Mouse (Mus musculus): Measurements from ENCODE around the gene Ppie. TPM values are rescaled to one million over a fixed set of nuclear protein-coding genes. Genes with fewer than 3 reads are reported as not detected.

Gene Ppie
- total and polyA plus RNA-seq, 3 experiments = 97.9 to 100 TPM; not detected in 1

DNA sequence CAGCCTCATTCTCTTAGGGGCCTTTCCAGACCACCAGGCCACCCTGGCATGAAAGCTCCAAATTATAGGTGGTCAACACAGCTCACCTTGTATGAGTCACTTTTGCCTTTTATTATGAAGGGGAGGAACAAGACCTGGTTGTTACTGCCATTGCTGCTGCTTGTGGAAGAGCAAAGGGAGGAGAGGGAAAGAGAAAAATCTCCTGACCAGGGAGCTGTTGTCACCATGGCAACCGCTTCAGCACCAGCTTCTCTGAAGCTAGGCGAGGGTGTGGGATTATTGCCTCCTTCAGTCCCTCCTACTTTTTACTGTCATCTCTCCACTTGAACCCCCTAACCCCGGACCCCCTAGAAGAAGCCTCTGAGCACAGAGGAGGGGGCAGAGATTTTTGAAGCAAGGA lies 45.1 kb upstream of the Ppie start:
- DNase-seq (ENCODE audit: low read depth, low spot score) = no peak
- H3K4me3 ChIP-seq (ENCODE audit: control insufficient read depth in 1 of 2, insufficient read depth in 1 of 2, low read depth in 2 of 2, low read length in 2 of 2) = no peak overlapping the region
- H3K27ac ChIP-seq (ENCODE audit: control insufficient read depth, low read depth, low read length) = no peak overlapping the region
- no peaks in the 10 kb centered on the region for H3K4me1 ChIP-seq (ENCODE audit: control insufficient read depth in 1 of 2, insufficient read depth in 2 of 2, low read length in 2 of 2)
- TF ChIP-seq USF2 (IDR thresholded peaks at IDR 0.05; ENCODE audit: borderline replicate concordance in 1 of 2, insufficient read depth in 1 of 2, low read depth in 1 of 2, low read length in 2 of 2) = no peak
- no peak for TF ChIP-seq POLR2A (IDR thresholded peaks at IDR 0.05; ENCODE audit: control insufficient read depth in 1 of 2, insufficient read depth in 1 of 2, low read depth in 1 of 2, low read length in 2 of 2, poor library complexity in 1 of 2)
- TF ChIP-seq E2F4 (IDR thresholded peaks at IDR 0.05; ENCODE audit: borderline replicate concordance, low read depth, low read length) = no peak
- H3K36me3 ChIP-seq (ENCODE audit: control insufficient read depth in 1 of 2, insufficient read depth in 2 of 2, low read length in 2 of 2) = no peaks in the 10 kb centered on the region
- H3K9me3 ChIP-seq (replicated peaks; ENCODE audit: insufficient read depth, low read length) = no peaks in the 10 kb centered on the region
- H3K79me2 ChIP-seq (ENCODE audit: control insufficient read depth, insufficient read depth, low read length, poor library complexity) = no peaks in the 10 kb centered on the region
- peaks cover 2 to 10% of the 10 kb centered on the region in 2 experiments; a peak in 2 of 4 replicates for H3K27me3 ChIP-seq (ENCODE audit: control insufficient read depth in 1 of 2, insufficient read depth in 2 of 2, low read length in 2 of 2)
- H3K9ac ChIP-seq (ENCODE audit: control insufficient read depth, low read depth, low read length, poor library complexity, severe bottlenecking) = no peak overlapping the region

DNA sequence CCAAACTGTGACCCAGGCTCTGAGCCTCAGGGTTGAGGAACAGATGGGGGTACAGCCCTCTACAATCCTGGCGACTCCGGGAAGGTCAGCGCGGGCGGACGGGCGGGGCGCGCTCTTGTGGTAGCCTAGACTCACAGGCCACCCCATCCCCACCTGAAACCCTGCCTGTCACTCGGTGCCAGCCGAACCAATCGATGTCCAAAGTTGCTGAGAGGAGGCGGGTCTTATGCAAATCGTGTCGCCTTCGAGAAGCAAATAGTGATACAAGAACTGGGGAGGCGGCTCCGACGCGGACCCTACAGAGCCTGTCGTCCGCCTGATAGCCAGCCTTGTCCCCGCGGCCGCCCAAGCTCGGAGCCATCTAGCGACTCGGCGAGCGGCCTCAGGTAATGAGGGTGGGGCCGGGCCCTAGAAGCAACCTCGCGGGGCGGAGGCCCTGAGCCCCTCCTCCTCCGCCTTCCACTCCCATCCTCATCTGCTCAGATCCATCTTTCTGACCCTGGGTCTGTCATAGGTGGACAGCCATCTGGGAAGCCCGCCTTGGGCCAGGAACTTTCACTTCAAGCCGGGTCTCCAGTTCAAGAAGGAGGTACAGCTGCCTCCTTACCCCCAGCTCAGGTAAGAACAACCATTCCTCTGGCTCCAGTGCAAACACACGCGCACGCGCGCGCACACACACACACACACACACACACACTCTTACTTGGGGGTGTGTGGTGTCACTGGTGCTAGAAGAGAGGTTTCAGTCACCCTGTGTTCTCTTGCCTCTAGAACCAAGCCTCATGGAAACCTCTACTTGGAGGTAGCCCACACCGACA lies 43.7 kb upstream of the Ppie start:
- Histone ChIP-seq H3K36me3 (ENCODE audit: control insufficient read depth in 1 of 2, insufficient read depth in 2 of 2, low read length in 2 of 2) (no peaks in the 10 kb centered on the region), H3K4me1 (ENCODE audit: control insufficient read depth in 1 of 2, insufficient read depth in 2 of 2, low read length in 2 of 2) (no peaks in the 10 kb centered on the region), H3K27me3 (ENCODE audit: control insufficient read depth in 1 of 2, insufficient read depth in 2 of 2, low read length in 2 of 2) (peaks cover 2 to 8% of the 10 kb centered on the region in 2 experiments; a peak in 2 of 4 replicates), H3K79me2 (ENCODE audit: control insufficient read depth, insufficient read depth, low read length, poor library complexity) (no peaks in the 10 kb centered on the region), H3K9ac (ENCODE audit: control insufficient read depth, low read depth, low read length, poor library complexity, severe bottlenecking) (no peak overlapping the region), H3K9me3 (replicated peaks; ENCODE audit: insufficient read depth, low read length) (no peaks in the 10 kb centered on the region), H3K27ac (ENCODE audit: control insufficient read depth, low read depth, low read length) (no peak overlapping the region), H3K4me3 (ENCODE audit: control insufficient read depth in 1 of 2, insufficient read depth in 1 of 2, low read depth in 2 of 2, low read length in 2 of 2) (no peak overlapping the region)
- no peak for TF ChIP-seq CHD2 (IDR thresholded peaks at IDR 0.05; ENCODE audit: low read length)
- no peak for TF ChIP-seq KAT2A (conservative IDR thresholded peaks at IDR 0.05; ENCODE audit: low read depth, low read length)
- TF ChIP-seq ZC3H11A (IDR thresholded peaks at IDR 0.05; ENCODE audit: low read depth, low read length) = no peak
- no peak for TF ChIP-seq USF2 (IDR thresholded peaks at IDR 0.05; ENCODE audit: borderline replicate concordance in 1 of 2, insufficient read depth in 1 of 2, low read depth in 1 of 2, low read length in 2 of 2)
- no peak for TF ChIP-seq ZNF384 (IDR thresholded peaks at IDR 0.05; ENCODE audit: low read depth, low read length)
- no peak for TF ChIP-seq CHD1 (IDR thresholded peaks at IDR 0.05; ENCODE audit: low read depth, low read length)
- TF ChIP-seq JUND (IDR thresholded peaks at IDR 0.05; ENCODE audit: low read depth, low read length) = no peak
- TF ChIP-seq TAL1 (IDR thresholded peaks at IDR 0.05; ENCODE audit: low read length) = no peak
- no peak for TF ChIP-seq GATA1 (IDR thresholded peaks at IDR 0.05; ENCODE audit: low read depth, low read length)
- TF ChIP-seq USF1 (IDR thresholded peaks at IDR 0.05; ENCODE audit: low read depth, low read length) = no peak
- TF ChIP-seq MYC (IDR thresholded peaks at IDR 0.05; ENCODE audit: low read depth, low read length) = no peak
- no peak for TF ChIP-seq RCOR1 (IDR thresholded peaks at IDR 0.05; ENCODE audit: low read depth, low read length)
- TF ChIP-seq NELFE (IDR thresholded peaks at IDR 0.05; ENCODE audit: low read depth, low read length) = no peak
- TF ChIP-seq SMC3 (IDR thresholded peaks at IDR 0.05; ENCODE audit: low read depth, low read length) = no peak
- DNase-seq (ENCODE audit: low read depth, low spot score) = no peak
